Mouse (Mus musculus): ENCODE data around the gene Sbf1. TPM values are rescaled to one million over a fixed set of nuclear protein-coding genes. Genes with fewer than 3 reads are reported as not detected.

Gene Sbf1
- total RNA-seq, 2 experiments from 2014 or later, result 50.0 to 92.1 TPM

- no peak for ATAC-seq (replicated peaks; ENCODE audit: poor library complexity)
Observed at GRCm38 (mm10) chr15:89322670-89323522, 7.8 kb upstream of the Sbf1 start, which contains the start of gene Adm2. TSS of gene Adm2 (plus strand) at chr15:89322720.

- ATAC-seq (replicated peaks; ENCODE audit: poor library complexity), result peak; percentile 75
Observed at GRCm38 (mm10) chr15:89321264-89321663, 6.2 kb upstream of the Sbf1 start.

DNA sequence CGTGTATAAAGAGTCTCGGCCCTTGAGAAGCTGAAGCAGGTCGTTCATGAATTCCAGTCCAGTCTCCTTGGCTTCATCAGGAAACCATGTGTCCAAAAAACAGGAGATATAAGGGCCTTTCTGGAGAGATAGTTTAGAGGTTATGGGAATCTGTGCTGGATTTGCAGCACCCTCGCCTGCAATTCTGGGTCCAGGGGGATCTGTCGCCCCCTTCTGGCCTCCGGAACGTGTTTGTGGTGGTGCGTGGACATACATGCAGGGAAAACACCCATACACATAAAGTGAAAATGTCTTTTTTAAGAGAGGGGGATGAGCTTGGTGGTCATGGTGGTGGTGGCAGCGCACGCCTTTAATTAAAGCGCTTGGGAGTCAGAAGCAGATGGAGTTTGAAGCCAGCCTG lies 1.0 kb upstream of the Sbf1 start:
- 0 out of 2 replicates have a peak, but pooled peaks have one; percentile 24 for ATAC-seq (replicated peaks; ENCODE audit: poor library complexity)

- no peak for ATAC-seq (replicated peaks; ENCODE audit: poor library complexity)
Observed at GRCm38 (mm10) chr15:89314511-89315189, 461 bp downstream of the Sbf1 start.

GRCm38 (mm10) chr15:89314107-89314506 lies 1.0 kb downstream of the Sbf1 start:
- no peak for ATAC-seq (replicated peaks; ENCODE audit: poor library complexity)

GRCm38 (mm10) chr15:89313359-89313758 lies 1.8 kb downstream of the Sbf1 start:
- no peak for ATAC-seq (replicated peaks; ENCODE audit: poor library complexity)

DNA sequence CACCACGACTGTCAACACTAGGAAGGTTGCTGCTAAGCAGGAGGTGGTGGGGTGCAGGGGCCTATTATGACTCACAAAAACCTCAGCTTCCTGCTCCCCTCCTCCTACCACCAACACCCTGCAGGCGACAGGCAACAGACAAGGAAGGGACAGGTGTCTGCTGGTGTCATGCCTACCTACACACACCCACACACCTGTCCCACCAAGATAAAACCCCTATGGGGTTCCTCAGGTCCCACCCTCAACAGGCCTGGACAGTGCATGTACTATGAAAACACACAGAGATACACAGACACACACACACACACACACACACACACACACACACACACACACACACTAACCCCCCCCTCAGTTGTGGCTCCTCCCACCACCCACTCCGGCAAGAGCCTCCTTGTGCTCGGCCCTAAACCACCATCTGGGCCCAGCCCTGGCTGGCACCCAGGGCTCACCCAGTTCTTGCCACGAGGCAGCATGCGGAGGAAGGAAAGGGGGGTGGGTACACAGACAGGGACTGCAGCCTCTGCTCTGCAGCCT lies 5.1 kb downstream of the Sbf1 start:
- ATAC-seq (replicated peaks; ENCODE audit: poor library complexity), result peak; percentile 64

- ATAC-seq (replicated peaks; ENCODE audit: poor library complexity), result no peak
Observed at GRCm38 (mm10) chr15:89308406-89309139, 6.5 kb downstream of the Sbf1 start.

- ATAC-seq (replicated peaks; ENCODE audit: poor library complexity), result no peak
Observed at GRCm38 (mm10) chr15:89307461-89307860, 7.7 kb downstream of the Sbf1 start.

DNA sequence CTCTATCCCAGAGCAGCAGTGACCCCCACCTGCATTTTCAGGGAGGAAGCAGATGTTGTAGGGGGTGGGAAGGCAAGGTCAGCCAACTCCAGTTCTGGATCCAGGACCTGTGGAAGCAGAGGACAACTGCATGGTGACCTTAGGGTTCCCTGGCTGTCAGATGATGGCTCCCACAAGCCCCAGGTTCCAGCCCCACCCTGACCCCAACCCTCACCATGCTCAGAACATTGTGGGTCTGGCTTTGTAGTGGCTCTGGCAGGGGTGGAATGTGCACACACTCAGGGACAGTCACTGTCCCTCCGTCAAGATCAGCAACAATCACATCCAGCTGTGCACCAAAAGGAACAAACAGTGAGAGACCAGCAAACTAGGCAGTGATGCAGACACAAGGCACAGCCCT lies 9.1 kb downstream of the Sbf1 start:
- ATAC-seq (replicated peaks; ENCODE audit: poor library complexity), result no peak

DNA sequence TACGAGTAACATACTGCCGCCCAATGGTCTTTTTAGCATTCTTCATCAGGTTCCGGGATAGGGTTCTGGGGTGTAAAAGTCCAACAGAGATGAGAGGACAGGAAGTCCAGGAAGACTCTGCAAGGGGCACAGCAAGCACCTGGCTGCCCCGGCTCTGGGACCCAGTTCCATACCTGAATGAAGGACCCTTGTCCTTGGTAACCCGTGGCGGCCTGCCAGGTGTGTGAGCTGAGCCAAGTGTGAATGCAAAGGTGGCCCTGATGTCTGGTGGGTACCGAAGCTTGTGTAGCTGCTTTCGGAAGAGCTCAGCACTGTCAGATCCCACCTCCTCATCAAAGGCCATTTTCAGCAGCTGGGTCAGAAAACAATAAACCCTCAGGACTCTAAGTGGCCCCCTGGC lies 14.5 kb downstream of the Sbf1 start:
- ATAC-seq (replicated peaks; ENCODE audit: poor library complexity), result no peak

GRCm38 (mm10) chr15:89300180-89300579 lies 14.9 kb downstream of the Sbf1 start:
- ATAC-seq (replicated peaks; ENCODE audit: poor library complexity), result no peak

DNA sequence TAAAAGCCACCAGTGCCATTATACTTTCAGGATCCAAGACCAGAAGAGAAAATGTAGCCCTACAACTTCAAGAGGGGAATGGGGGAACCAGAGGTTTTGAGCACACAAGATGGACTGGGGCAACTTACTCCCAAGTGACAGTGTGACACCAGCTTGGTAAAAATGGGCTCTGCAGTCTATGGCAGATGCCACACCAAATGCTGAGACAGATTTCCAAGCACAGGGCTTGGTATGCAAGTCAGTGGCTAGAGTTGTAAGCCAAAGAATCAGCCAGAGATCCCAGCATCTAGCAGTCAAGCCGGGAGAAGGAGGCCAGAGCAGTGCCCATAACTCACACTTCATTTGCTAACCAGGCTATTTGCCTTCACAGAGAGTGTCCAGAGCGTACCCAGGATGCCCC lies 17.4 kb downstream of the Sbf1 start:
- no peak for ATAC-seq (replicated peaks; ENCODE audit: poor library complexity)

DNA sequence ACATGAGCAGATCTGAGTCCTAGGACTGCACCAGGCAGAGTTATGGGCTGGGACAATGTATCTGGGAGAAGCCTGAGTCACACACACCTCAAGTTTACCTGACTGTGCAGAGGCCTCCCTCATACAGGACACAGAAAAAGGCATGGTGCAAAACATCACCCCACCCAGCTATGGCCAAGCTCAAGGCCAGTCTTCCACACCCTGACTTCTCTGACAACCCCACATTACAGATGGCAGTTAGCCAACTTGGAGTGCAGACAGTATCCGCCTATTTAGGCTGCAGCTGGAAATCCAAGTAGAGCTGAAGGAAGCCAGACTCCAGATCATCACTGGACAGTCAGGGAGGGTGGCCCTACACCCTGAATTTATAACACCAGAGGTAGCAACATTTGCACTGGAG lies 18.6 kb downstream of the Sbf1 start:
- no peak for ATAC-seq (replicated peaks; ENCODE audit: poor library complexity)

DNA sequence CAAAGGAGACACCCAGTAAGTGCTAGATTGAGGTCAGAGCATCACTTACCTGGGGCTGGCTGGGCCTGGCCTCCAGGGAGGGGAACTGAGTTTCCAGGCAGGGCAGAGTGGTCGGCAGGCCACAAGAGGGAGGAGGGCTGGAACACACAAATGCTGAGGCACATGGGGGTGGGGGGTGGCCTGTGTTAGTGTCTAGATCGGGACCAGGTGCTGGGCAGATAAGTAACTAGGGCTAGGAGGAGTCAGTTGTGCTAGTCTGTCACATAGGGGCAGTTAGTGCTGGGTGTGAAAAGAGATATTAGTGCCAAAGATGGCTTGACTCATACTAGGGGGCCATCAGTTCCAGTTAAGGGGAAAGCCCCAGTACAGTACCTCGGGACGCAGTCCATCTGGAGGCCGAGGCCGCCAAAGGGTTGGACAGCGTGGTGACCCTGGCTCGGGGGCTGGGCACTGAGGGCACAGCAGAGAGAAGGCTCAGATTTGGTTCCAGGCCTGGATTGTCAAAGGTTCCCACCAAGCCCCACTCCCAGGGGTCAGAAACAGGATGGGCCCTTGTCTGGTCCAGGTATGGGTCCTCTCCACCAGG lies 19.4 kb downstream of the Sbf1 start:
- ATAC-seq (replicated peaks; ENCODE audit: poor library complexity), result peak; percentile 62

DNA sequence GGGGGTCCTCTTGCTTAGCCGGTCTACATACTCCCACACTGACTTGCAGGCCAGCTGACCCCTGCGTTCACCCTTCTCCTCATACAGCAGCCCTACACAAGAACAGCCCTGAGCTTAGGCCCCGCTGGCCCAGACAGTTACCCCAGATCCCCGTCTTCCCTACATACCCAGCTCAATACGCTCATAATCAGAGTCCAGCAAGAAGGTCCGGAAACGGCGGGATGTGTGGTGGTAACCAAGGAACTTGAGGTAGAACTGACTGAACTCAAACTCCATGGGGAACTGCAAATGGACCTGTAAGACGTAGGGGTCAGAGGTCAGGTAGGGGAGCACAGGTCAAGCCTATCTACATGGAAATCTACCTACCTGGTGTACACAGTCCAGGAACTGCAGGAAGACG lies 21.3 kb downstream of the Sbf1 start:
- ATAC-seq (replicated peaks; ENCODE audit: poor library complexity), result no peak

GRCm38 (mm10) chr15:89292795-89293194 lies 22.3 kb downstream of the Sbf1 start:
- no peak for ATAC-seq (replicated peaks; ENCODE audit: poor library complexity)

DNA sequence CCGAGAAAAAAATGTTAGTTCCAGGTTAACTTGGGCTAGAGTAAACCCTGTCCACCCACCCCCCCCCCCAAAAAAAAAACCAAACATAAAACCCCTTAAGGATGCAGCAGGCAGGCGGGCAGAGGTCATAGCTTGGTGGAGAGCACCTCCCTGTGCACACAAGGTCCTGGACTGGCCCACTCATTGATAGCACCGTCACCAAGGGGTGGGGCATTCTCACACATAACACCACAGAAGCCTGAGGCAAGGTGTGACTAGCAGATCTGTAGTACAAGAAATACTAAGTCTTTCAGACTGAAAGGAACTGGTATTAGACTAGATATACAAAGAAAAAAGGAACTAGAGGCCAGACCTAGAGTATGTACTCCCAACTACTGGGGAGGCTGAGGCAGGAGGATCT lies 23.6 kb downstream of the Sbf1 start:
- ATAC-seq (replicated peaks; ENCODE audit: poor library complexity), result peak; percentile 63

- no peak for ATAC-seq (replicated peaks; ENCODE audit: poor library complexity)
Observed at GRCm38 (mm10) chr15:89289455-89289854, 25.7 kb downstream of the Sbf1 start.

- no peak for ATAC-seq (replicated peaks; ENCODE audit: poor library complexity)
Observed at GRCm38 (mm10) chr15:89288227-89288767, 26.8 kb downstream of the Sbf1 start.

DNA sequence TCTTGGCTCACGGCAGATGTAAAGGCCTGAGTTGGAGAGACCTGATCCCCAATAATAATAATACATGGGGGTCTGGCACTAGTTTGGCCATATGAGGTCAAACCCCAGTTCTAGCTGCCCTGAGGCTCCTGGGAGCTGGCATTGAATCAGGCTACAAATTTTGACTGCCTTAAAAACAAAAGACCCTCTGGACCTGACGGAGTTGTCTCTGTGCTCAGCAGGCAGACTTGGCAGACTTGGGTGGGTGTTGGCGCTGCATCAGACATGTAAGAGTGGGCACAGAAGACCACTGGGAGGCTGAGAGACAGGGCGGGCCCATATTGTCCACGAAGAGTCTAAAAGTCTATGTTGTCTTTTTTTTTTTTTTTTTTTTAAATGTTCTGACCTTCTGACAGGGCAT lies 28.5 kb downstream of the Sbf1 start:
- ATAC-seq (replicated peaks; ENCODE audit: poor library complexity), result no peak

All from megakaryocyte progenitor cell, adult 5-6 weeks (primary cell).